Mouse (Mus musculus) frontal cortex, adult (tissue): ENCODE results near the gene Tmem222.

Experiments
- ATAC-seq: cut with Nextera tagmentation; 2 replicates; pipeline ENCODE4 v1.9.2; 2017; ENCODE audit warnings: mild to moderate bottlenecking, moderate library complexity, mixed read lengths; ENCODE audit not compliant: low TSS enrichment

The Tmem222 gene

DNA sequence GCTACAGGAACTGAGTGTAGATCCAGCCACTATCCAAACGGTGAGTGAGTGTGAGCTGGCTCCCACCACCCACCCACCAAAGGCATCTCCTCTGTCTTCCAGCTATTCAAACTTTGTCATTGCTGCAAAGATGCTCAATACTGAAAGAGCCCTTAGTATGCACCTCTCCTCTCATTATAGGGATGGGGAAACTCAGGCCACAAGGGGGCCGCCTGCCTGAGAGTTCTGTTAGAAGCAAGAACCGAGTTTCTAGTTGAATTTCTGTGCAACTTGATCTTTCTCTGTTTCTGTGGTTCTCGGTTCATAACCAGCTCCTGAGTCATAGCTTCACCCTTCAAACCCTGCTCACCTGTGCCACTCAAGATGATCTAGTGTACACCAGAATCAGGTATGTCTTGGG lies 25.5 kb downstream of the Tmem222 start:
- ATAC-seq, result no peak

DNA sequence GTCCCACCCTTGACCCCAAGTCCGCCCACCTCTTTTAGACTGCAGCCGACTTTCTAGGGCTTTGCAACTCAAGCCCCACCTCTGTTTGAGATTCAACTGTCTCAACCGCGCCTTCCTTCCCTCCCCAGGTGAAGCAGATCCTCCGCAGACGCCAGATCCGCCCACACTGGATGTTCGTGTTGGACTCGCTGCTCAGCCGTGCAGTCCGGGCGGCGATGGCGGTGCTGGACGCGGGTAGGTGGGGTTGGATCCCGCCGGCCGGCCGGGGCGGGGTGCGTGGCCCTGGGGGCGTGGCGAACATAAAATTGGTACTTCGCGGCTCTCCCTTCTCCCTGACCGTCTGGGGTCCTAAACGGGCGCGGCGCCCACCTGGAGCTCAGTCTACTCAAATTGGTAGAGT lies 26.4 kb downstream of the Tmem222 start:
- ATAC-seq, result peak; percentile 57

DNA sequence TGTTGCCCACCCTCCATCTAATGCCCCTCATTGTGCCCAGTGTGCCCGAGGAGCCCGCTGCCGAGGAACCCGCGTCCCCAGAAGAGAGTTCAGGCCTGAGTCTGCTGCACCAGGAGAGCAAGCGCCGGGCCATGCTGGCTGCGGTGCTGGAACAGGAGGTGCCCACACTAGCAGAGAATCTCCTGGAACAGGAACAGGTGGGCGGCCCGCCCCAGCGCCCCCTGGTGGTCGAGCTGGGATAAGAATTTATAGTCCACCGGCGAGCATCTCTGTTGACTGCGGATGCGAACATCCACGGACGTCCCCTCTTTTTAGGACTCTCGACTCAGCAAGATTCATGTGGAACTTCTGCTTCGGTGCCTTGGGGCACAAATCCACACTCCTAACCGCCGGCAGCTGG lies 27.0 kb downstream of the Tmem222 start:
- ATAC-seq, result peak; percentile 75

DNA sequence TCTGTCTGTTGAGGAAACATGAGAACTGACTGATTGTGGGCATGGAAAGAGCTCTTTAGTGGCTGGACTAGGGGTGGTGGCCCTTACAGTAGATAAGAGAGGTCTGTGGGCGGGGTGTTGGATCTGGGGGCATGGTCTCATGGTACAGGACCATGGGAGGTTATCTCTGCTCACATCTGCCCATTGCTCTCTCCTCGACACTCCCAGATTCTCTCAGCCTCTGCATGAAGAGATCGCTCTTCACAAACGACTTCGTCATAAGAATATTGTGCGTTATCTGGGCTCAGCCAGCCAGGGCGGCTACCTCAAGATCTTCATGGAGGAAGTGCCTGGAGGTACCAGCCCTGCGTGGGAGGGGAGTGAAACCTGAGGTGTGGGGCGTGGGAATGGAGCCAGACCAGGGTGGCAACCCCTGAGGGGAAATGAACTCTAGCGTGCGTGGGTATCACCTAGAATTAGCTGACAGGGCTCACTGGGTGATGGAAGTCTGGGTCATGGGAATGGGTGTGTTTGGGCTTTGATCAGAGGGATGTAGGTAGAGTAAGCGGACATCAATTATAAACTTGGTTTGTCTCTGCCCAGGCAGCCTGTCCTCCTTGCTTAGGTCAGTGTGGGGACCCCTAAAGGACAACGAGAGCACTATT lies 29.7 kb downstream of the Tmem222 start:
- ATAC-seq, result no peak

DNA sequence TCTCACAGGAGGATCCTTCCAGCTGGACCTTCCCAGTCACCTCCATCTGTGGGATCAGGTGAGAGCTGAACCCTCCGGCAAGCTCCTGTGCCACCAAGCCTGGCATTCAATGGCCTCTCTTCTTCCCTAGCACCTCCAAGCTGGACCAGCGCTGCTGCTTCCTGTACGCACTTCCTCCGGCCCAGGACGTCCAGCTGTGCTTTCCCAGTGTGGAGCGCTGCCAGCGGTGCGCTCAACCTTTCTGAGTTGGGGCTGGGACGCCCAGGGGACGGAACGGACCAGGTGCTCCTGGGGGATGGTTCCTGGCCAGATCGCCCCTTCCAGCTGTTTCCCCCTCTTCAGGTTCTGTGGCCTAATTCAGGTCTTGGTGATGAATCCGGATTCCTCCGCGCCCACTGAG lies 30.5 kb downstream of the Tmem222 start:
- ATAC-seq, result no peak

DNA sequence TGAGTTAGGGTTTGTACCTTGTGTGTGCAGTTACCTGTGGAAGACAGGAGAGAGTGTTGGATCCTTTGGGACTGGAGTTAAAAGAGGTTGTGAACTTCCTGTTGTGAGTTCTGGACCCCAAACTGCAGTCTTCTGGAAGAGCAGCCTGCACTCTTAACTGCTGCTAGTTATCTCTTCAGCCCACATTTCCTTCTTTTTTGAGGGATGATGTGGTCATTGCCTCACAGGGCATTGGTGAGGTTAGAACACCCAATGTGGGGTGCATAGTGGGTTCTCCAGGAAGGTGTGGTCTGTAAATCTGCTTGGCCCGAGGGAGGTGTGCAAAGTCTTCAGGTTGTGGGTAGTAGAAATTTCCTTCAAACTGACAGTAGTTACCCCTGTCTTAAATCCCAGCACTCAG lies 33.3 kb downstream of the Tmem222 start:
- ATAC-seq, result no peak

DNA sequence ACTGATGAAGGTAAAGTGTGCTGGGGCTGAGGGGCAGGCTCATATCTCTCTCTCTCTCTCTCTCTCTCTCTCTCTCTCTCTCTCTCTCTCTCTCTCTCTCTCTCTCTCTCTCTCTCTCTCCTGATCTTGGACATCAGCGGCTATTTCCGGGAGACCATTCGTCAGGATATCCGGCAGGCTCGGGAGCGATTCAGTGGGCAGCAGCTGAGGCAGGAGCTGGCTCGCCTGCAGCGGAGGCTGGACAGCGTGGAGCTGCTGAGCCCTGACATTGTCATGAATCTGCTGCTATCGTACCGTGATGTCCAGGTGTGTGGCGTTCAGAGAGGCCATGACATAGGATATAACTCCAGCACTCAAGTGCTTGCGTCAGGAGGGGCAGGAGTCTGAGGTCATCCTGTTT lies 34.1 kb downstream of the Tmem222 start:
- ATAC-seq, result no peak

DNA sequence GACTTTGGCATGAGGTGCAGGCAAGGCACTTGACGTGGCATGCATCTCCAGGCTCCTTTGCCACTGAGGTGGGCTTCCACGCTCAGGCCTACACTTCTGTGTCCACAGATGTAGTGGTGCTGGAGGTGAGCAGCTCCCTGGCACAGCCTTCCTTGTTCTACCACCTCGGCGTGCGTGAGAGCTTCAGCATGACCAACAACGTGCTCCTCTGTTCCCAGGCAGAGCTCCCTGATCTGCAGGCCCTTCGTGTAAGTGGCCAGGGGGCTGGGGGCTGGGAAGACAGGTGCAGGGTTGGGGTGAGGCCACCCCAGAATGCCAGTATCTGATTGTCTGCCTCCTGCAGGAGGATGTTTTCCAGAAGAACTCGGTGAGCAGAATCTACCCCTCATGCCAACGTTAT lies 34.9 kb downstream of the Tmem222 start:
- ATAC-seq, result no peak

DNA sequence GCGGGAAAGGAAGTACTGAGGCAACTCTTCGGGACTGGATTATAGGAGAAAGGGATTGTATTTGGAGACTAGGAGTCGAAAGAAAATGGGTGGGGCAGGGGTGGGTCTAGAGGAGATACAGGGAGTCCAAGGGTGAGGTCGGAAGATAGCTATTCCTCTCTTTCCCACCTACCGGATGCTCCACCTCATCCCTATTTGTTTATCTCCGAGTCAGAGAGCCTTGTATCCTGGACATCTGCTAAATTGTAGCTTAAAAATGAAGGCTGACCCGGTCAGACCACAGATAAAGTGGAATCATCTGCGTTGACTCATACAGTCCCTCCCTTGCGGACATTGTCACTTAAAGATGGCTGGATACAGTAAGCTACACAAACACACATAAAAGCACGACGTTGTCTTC lies 35.7 kb downstream of the Tmem222 start:
- no peak for ATAC-seq

DNA sequence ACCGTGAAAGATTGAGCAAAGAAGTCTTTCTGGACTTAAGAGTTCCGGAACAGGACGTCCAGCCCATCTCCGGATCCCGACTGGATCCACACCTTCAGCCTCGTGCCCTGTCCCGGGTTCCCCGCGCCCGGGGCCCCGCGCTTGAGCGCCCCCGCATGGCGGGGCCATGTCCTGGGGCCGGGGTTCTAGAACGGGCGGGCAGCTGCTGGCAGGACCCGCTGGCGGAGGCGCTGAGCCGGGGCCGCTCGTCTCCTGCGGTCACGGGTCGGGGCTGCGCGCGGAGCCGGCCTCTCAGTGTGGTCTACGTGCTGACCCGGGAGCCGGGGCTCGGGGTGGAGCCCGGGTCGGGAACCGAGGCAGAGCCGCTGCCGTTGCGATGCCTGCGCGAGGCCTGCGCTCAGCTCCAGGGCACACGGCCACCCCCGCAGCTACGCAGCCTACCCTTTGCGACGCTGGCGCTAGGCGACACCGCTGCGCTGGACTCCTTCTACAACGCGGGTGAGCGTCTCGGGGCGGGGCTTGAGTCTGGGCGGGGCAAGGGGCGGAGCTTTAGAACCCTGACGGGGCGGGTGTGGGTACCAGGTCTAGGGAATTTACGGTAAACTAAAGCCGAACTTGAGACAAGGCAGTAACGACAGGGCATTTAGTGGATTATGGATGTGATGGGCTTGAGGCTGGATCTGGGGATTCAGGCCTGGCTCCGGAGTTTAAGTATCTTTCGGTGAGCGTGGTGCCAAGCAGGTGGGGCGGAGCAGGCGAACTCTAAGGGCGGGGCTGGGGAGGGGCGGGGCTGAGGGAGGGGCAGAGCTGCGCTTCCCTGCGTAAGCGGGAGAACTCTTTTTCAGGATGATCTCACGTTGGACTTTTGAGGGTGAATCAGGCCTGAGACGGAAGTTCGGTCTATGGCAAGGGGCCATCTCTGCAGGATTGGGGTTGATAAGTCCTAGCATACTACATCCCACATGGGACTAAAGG lies 36.4 kb downstream of the Tmem222 start:
- peak; percentile 94 for ATAC-seq

DNA sequence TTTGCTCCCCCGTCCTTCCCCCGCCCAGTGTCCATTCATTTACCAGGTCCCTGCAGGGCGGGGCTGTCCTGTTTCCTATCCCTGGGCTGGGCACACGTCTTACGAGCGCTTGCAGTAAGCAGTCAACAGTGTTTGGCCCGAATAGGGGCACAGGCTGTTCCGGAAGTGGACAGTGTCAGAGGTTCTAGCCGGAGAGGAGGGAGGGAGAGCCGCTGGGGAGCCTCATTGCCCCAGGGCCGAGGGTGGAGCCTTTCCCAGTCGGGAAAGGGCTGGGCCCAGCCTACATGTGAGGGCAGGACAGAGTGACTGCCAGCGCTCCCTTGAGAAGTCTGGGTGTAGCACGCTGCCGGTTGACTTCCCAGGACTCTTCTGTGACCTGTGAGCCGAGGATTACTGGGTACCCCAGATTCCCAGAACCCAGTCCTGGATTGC lies 37.1 kb downstream of the Tmem222 start, which contains the start of gene Map3k6:
Gene Map3k6, plus strand, starts transcription at position 329 of the 432 bp plus-strand sequence.
- peak; percentile 7; the same call in 1 of the 2 replicates for ATAC-seq

DNA sequence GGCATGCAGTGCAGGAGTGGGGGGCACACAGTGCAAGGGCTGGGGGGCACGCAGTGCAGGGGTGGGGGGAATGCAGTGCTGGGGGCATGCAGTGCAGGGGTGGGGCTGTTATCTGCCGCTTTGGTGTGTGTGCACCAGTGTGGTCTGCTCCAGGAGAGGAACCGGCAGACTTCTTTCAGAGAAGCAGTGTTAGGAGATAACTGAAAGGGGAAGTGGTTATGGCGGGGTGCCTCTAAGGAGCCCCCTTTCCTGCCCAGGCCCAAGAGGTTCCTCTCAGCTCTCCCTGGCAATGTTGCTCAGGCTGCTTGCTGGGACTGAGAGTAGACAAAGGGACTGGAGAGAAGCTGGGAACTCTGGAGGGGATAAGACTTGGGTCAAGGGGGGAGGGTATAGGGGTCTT lies 39.7 kb downstream of the Tmem222 start:
- ATAC-seq, result no peak

DNA sequence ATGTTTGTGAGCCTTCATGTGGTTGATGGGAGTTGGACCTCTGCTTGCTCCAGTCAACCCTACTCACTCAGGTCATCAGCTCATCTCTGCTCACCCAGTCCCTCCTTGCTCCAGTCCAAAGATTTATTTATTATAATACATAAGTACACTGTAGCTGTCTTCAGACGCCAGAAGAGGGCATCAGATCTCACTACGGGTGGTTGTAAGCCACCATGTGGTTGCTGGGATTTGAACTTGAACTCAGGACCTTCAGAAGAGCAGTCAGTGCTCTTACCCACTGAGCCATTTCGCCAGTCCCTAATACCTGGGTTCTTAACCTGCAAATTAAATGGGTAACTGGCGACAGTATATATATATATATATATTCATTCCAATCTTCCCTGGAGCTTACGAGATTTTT lies 42.2 kb downstream of the Tmem222 start:
- ATAC-seq, result no peak

DNA sequence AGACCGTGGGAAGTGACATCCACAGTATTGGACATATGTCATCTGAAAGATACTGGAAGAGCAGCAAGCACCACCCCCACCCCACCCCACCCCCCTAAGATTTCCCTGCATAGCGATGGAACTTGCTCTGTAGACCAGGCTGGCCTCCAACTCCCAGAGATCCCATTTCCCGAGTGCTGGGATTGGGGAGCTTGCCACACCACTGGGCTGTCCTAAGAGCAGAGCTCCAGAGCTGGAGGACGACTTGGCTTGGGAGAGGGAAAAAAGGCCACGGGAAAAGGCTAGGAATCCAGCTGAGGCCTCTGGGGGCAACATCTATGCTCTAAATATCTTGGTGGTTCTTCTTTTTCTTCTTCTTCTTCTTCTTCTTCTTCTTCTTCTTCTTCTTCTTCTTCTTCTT lies 42.8 kb downstream of the Tmem222 start:
- ATAC-seq, result no peak

DNA sequence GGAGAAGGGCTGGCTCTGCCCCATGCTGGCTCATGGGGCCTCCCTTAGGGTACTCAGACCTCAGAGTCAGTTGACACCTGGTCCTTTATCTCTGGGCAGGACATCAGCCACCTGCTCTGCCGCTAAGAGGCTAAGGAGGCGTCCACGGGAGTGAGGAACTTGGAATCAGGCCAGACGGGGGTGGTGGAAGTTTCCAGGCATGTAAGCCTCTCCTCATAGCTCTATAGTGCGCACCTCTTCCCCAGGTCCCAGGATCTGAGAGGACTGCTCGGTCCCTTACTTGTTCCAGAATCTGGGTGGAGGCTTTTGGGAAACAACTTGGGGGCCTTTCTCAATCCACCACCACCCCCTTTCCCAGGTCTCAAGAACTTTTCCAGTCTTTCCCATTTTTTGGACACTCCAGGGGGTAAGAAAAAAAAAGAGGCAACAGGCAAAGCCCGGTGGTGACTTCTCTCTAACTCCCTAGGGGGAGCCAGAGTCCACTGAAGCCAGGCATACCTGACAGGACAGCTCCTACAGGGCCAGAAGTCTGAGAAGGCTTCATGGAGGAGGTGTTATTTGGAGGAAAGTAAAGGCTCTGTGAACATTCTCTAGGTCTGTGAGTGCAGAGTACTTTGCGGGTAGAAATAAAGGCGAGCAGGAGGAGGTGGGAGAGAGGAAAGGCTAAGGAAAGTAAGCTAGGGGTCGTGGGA lies 44.2 kb downstream of the Tmem222 start:
- no peak for ATAC-seq

DNA sequence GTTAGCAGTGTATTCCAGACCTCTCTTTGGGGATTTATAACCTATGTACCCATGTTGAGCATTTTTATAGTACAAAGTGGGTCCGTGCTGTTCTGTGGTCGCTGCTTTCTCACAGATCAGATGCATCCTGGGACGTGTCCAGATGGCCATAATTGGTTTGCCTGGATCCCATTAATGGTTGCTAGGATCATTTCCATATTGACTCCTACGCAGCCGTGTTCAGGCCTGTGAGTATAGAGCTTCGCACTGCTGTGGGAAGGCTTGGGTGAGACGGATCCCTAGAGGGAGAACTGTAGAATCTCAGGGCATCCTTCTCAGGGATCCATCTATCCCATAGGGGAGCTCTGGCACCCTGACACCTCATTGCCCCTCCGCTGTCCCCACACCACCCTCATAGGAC lies 48.0 kb downstream of the Tmem222 start:
- no peak for ATAC-seq

DNA sequence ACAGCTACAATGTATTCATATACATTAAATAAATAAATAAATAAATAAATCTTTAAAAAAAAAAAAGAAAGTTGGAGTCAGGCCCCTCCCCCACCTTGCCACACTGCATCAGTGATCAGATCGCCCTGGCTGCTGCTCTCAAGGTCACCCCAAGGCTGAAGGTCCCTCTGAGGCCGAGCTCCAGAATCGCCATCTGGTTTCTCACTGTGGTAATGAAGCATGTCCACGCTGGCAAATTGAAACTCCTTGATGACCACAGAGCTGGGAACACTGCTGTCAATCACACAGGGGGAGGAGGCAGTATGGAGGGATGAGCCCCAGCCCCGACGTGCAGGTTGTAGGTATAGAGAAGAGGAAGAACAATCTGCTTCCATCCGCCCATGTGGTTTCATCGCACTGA lies 50.0 kb downstream of the Tmem222 start:
- ATAC-seq, result no peak

DNA sequence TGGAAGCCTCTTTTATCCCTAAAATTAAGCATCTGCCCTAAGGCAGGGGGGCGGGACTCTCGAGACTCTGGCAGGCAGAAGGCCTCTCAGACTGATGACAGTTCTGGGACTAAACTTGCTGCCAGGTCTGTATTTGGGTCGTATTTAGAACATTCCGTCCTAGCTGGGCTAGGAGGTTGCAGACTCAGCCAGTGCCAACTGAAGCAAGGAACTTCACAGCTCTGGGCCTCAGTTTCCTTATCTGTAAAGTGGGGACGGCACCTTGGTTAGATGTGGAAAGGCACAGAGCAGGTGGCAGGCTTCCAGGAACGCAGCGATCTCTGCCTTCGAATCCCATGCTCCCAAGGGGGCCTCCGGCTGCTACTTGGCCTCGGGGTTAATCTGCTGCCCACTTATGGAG lies 51.5 kb downstream of the Tmem222 start:
- ATAC-seq, result no peak

DNA sequence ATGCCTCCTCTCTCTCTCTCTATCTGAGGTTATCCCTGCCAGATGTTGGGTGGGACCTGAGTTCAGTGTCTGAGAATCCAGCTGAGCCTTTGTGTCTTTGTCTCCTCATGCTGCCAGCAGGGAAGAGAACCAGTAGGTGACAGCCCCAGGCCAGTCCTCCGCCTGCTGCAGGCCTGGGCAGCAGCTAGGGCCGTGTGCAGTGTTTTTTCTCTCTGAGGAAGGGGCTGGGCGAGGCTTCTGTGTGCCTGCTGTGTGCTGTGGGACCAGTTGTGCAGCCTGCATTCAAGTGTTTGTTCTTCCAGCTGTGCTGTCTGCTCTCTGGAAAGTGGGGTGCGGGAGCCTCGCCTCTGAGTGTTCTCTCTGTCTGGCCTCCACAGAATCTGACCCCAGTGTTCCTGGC lies 53.7 kb downstream of the Tmem222 start:
- no peak for ATAC-seq

DNA sequence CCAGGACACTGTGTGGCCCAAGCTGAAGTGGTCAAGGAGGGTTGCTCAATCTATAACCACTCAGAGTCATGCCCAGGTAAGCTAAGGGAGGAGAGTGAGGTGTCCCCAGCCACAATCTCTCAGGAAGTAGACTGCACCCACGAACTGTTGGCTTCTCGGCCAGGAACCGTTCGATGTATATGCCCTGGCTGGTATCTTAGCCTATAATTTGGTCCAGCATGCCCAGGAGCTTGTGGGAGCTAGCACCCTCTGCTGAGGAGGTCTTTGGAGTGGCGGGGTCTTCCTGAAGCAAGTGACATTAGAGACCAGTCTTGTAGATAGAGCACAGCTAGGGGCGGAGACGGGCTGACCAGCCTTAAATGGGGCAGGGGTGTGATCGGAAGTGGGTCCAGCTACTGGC lies 55.9 kb downstream of the Tmem222 start:
- ATAC-seq, result no peak

DNA sequence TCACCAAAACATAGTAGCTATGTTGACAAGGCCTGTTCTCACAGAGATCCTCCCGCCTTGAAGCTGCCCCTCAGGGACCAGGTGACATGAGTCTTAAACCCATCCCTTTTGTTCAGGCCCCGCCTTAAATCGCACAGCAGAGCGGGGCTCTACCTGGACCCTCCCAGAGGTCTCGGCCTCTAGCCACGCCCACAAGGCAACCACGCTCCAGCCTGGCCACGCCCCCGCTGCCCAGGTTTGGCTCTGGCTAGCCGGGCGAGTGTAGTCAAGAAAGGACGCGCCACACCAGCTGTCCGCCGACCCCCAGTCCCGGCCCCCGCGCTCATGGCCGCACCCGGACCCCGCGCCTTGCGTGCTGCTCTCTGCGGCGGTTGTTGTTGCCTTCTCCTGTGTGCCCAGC lies 56.9 kb downstream of the Tmem222 start:
- ATAC-seq, result no peak

DNA sequence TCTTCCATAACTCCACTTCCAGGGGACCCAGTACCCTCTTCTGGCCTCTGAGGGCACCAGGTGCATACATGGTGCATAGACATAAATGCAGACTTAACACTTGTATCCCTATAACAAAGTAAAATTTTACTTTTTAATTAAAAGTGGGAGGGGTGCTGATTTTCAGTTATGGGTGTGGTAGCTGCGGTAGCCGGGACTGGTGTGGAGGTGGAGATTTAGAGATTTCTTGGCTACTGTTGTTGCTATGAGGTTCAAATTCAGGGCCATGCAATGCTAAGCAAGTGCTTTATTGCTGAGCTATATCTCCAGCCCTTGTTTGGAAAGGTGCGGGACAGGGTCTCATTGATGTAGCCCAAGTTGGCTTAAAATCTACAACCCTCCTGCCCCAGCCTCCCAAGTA lies 58.8 kb downstream of the Tmem222 start:
- no peak for ATAC-seq

DNA sequence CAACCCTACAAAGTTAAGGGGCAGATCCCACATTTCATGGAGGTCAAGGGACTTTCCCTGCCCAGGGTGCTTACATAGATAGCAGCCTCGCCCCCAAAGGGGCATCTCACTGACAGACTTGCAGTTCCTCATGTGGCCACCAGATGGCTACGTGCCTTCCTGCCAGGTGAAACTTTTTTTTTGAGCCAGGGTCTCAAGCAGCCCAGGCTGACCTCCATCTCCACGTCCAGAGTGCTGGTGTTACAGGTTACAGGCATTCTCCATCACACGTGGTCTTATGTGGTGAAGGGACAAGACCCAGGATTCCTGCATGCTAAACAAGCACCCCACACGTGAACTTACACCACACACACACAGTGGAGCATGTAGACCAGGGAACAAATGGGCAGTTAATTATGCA lies 60.0 kb downstream of the Tmem222 start:
- no peak for ATAC-seq
